In genomic region chr15:27595560-27595959, GRCm38 (mm10) we compare ENCODE assay signal across 8 mouse cellular contexts. TPM values are rescaled to one million over a fixed set of nuclear protein-coding genes. Genes with fewer than 3 reads are reported as not detected.
DNase-seq lines count a peak whose midpoint lies in the region; ATAC-seq and TF ChIP-seq lines count a peak whose summit lies in the region.

No protein-coding gene starts in this region.

- TF ChIP-seq CTCF in left cerebral cortex, adult 2 months (IDR thresholded peaks at IDR 0.05), result no peak

- H3K4me1 ChIP-seq in limb, embryonic 15.5 days, result peaks cover 9% of the 10 kb centered on the region; the same call in 1 of the 2 replicates

- intact Hi-C loops in left cerebral cortex, adult 2 months (cut with DNase I), result no loop called here
- intact Hi-C loops in left cerebral cortex, postnatal 25 days (cut with DNase I), result no loop called here

- H3K27ac ChIP-seq in left cerebral cortex, adult 2 months, result peak overlapping the region; percentile 93
- H3K27ac ChIP-seq in limb, embryonic 15.5 days, result peak overlapping the region; percentile 73

- no peak overlapping the region for H3K4me2 ChIP-seq in limb, embryonic 15.5 days

- peaks cover 52% of the 10 kb centered on the region for H3K36me3 ChIP-seq in limb, embryonic 15.5 days

- H3K9me3 ChIP-seq in limb, embryonic 15.5 days, result no peaks in the 10 kb centered on the region

- peak; percentile 30 for DNase-seq in adrenal gland, postnatal 10 days
- no peak for DNase-seq in adrenal gland, adult 18-20 months (ENCODE audit: low spot score in 2 of 2)
- DNase-seq in left cerebral cortex, adult 2 months (ENCODE audit: extremely low spot score in 1 of 2, low spot score in 2 of 2), result no peak
- no peak for DNase-seq in left cerebral cortex, postnatal 25 days (ENCODE audit: low spot score in 2 of 2)
- DNase-seq in embryo, embryonic 11 days, result peak; percentile 18
- no peak for DNase-seq in spleen, postnatal 14 days (ENCODE audit: low spot score in 2 of 2)
- no peak for DNase-seq in lung, postnatal 25 days (ENCODE audit: low spot score)

- H3K9ac ChIP-seq in limb, embryonic 15.5 days, result no peak overlapping the region

- ATAC-seq in limb, embryonic 15.5 days (ENCODE audit: insufficient number of reproducible peaks, low FRiP score, low TSS enrichment, low read depth), result 0 out of 2 replicates have a peak, but pooled peaks have one; percentile 50

- H3K4me3 ChIP-seq in left cerebral cortex, adult 2 months, result no peak overlapping the region
- H3K4me3 ChIP-seq in limb, embryonic 15.5 days, result no peak overlapping the region

- H3K27me3 ChIP-seq in limb, embryonic 15.5 days, result no peaks in the 10 kb centered on the region

- 50% methylated on average over 8 of the region's 8 CpGs for WGBS in limb, embryonic 15.5 days

RNA-seq across cellular contexts. Expression of gene Otulin, which starts 34.9 kb away (rescaled TPM):
- 10 to 100 TPM; 32.8 to 35.7 TPM for total RNA-seq in adrenal gland, postnatal 10 days (2021)
- total RNA-seq in adrenal gland, adult 18-20 months (2021), result 10 to 100 TPM; 29.7 to 36.2 TPM
- 10 to 100 TPM; 18.8 to 21.4 TPM for total RNA-seq in left cerebral cortex, adult 2 months (2021)
- 10 to 100 TPM; 21.2 to 23.3 TPM for total RNA-seq in left cerebral cortex, postnatal 25 days (2021)
- polyA plus RNA-seq in limb, embryonic 15.5 days (2015; fragmentation: Nextera tagmentation; extraction: Ambion mirVana), result 25.5 and 32.5 TPM in 2 replicates

Comparison
In these comparisons a context has a peak if more than half of its experiments do, and no peak if none do; other contexts are left out.
1. DNase-seq: peak in adrenal gland, postnatal 10 days (single experiment) and embryo, embryonic 11 days (single experiment); none in adrenal gland, adult 18-20 months (0 of 2), left cerebral cortex, adult 2 months (0 of 2), left cerebral cortex, postnatal 25 days (0 of 2), spleen, postnatal 14 days (0 of 2) and lung, postnatal 25 days (single experiment).